Mouse (Mus musculus): Measurements from ENCODE around the gene Slc39a3.

The Slc39a3 gene

GRCm38 (mm10) chr10:80985241-80985969, 51.8 kb downstream of the Slc39a3 start:
- DNase-seq (ENCODE audit: low spot score in 2 of 2) = no peak

GRCm38 (mm10) chr10:80984223-80984622, 53.0 kb downstream of the Slc39a3 start:
- DNase-seq (ENCODE audit: low spot score in 2 of 2) = no peak

- DNase-seq (ENCODE audit: low spot score in 2 of 2) = no peak
Observed at GRCm38 (mm10) chr10:80982381-80982780, 54.8 kb downstream of the Slc39a3 start.

DNA sequence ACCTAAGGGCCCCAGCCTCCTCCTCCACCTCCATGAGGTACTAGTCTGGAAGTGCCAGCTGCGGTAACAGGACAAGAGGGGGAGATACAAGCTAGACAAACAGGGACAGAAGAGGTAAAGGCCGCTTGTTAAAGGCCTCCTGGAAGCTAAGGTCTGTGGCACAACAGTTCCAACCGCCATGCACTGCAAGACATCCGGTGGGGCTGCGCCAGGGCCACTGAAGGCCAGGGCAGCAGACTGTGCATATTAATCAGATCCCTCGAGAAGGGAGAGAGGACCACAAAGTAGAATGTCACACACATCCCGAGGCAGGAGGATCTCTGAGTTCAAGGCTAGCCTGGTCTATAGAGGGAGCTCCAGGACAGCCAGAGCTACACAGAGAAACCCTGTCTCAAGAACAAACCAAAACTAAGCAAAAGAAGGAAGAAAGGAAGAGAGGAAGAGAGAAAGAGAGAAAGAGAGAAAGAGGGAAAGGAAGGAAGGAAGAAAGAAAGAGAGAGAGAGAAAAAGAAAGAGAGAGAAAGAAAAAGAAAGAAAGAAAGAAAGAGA, 55.6 kb downstream of the Slc39a3 start:
- no peak for DNase-seq (ENCODE audit: low spot score in 2 of 2)

All from cerebellum, postnatal 4 days (tissue).